Mouse (Mus musculus) erythroid progenitor cell, adult 5-6 weeks (primary cell): Measurements from ENCODE around the gene Mras. TPM values are rescaled to one million over a fixed set of nuclear protein-coding genes. Genes with fewer than 3 reads are reported as not detected.

ENCODE experiments used
- ATAC-seq: replicated peaks from 2 replicates; pipeline ENCODE4 v1.8.0; 2016; ENCODE audit warnings: moderate number of reproducible peaks, mild to moderate bottlenecking, moderate TSS enrichment, inconsistent platforms; ENCODE audit not compliant: poor library complexity, low FRiP score, severe bottlenecking
- total RNA-seq, 2 experiments: library from RNA; stranded (forward) in 1 of 2; stranded (reverse) in 1 of 2; fragments of 150-400 nt in 1 of 2; fragments of 186-747, 209-891 nt in 1 of 2; gene quantifications; 2 replicates each; pipeline versions ENCODE4 v1.2.3 to v1.2.4; 2015 to 2017; ENCODE audit warnings: low replicate concordance in 2 of 2

The Mras gene
- total RNA-seq, 2 experiments from 2014 or later: 0.08 to 14.3 TPM

DNA sequence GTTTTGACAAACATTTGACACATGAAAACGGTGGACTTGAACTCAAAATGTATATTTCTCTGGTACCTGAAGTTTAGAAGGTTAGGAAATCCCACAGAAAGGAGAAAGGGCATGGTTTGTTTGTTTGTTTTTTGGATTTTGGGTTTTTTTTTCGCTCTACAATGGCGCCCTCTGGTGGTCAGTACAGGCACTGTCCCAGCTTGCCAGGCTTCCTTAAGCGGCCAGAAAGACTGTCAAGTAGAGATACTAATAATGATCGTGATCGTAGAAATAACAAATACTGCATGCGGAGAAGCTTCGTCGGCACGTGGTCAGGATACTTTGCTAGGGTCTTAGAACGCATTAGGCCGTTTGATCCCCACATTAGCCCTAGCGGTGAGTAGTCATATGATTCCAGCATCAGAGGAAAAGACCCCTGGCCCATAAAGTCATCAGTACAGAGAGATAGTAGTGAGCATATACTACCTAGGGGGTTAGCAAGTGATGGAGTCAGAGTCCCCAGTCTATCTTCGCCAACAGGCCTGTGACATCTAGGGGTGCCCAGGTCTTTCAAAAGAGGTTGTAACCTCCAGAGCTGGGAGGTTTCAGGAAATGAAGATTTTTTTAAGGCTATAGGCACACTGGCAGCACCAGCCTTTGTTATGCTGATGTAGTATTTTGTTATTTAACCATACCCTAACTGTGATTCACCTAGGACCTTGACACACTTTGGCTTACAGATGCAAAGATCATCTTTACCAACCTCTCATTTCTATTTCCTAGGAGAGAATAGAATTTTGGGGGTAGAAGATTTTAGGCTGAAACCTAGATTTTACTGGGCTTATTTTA is 60.4 kb downstream of the Mras start:
- ATAC-seq: 0 out of 2 replicates have a peak, but pooled peaks have one; percentile 42

DNA sequence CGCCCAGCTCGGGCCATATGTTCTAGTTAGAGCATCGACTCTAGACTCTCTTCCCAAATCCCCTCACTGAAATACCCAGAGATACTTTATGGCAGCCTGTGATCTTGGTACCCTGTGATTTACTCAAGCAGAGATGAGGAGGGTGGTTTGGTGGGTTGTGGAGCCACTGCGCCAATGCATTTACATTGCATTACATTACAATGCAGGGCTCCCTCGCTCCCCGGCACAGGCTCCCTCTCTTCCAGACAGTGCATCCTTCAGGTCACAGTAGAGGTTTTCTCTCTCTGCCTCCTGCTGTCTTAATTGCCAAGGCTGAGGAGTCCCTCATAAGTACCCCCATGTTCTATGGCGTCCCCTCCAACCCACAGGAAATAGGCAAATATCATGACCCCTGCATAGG is 68.8 kb downstream of the Mras start:
- no peak for ATAC-seq

DNA sequence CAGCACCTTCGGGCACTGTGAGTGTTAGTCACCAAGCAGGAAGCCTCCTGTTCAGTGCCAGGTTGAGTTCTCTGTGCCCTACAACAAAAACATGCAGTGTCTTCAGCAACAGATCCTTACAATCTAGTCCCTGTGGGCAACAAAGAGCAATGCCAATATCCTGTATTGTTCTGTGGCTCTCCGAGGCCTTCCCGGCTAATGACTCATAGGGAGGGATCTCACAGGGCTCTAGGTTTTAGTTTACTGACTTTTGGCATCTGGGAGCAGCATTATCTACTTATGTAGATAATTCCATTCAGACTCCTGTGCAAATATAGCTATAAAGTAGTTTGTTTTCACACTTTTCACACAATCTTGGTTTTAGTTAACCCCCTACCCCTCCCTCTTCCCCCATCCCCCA is 71.3 kb downstream of the Mras start:
- ATAC-seq: no peak

DNA sequence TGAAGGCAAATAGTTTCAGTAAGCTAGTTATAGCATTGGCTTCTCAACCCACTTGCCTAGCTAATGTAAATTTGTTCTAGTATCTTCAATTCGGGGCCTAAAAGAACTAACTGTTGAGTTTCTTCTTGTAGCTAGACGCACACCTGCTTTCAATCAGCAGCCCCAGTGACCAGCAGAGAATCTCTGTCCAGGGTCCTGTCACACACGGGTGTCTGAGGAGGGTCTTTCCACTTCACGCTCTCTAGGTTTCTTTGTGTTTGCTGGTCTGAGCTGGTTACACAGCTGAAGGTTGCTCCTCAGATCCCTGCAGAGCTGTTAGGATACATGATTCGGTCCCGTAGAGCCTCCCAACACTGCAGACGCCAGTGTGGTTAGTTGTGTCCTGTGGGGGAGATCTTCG is 74.1 kb downstream of the Mras start:
- no peak for ATAC-seq

DNA sequence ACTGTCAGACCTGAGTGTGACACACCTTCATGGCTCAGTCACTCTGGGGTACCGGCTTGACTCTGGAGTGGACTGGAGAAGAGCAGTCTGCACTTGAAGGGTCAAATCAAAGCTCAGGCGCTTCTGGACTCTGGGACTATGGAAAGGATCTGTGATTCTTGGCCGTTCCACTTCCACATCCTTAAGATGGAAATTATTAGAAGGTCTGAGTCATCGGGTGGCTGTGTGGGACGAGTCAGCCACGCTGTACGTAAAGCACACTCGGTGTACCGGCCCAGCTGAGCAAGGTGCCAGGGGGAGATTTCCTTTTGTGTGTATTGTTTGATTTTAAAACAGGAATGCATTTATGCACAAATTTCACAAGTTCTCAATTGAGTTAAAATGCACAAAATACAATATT is 75.2 kb downstream of the Mras start:
- no peak for ATAC-seq

DNA sequence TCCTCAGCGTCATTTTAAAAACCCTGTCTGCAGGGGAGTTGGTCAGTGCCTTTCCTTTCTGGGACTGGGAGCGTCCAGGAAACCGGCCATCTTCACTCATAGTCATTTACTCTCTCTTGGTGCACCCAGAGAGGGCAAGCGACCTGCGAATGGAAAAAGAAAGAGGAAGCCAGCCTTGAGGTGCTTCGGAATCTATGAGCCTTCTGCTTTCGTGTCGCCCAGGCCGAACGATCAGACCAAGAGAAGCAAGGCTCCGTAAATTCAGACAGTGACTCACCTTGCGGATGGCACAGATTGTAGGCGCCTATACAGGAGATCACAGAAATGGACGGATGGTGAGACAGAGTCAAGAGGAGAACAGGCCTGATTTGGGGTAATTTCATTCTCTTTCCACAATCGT is 78.2 kb downstream of the Mras start:
- no peak for ATAC-seq

DNA sequence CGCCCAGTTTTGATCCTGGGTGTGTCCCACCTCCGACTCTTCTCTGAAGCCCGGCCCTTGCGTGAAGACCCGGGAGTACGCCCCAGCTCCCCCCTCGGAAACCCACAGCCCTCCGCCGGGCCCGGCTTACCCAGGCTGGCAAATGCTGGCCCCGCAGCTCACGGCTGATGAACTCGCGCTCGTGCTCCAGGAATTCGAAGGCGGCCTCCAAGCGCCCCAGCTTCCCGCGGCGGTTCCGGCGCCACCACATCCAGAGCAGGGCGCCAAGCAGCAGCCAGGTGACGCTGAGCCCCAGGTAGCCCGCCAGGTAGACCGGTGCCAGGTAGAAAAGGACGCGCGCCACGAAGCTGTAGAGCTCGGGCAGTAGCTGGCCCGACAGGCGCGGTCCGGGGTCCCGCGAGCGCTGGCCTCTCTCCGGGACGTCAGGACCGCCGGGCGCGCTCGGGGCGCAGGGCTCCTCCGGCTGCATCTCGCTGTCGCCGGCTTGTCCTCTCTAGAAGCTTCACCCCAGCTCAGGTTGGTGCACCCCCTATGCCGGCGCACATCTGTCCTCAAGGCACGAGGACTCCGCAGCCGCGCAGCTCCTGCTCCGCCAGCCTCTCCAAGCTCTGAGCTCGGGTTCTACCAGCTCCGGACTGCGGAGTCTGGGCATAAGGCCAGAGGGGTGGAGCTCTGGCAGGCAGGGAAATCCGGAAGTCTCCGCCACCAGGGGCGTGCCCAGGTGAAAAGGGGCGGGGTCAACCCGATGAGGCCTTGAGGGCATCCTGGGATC is 79.1 kb downstream of the Mras start, which contains the start of gene Esyt3:
Esyt3 (minus strand) TSS at position 637 of the 772 bp plus-strand sequence.
- ATAC-seq: no peak; the same call in 1 of the 2 replicates

DNA sequence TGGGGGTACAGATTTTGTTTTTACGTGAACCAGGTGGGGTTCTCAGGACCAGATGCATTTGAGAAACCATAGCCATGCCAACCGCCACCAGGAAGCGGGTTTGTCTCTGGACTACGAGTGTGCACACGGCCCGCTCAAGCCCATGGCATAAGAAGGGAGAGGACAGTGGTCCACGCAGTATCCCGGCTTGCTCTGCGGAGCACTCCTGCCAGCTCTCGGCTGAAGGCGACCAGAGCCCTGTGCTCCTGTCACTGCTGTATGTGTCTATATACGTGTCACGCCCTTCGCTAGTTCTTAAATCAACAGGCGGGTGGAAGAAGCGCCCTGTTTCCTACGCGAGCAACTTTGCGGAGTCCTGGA is 79.6 kb downstream of the Mras start:
- ATAC-seq: no peak

DNA sequence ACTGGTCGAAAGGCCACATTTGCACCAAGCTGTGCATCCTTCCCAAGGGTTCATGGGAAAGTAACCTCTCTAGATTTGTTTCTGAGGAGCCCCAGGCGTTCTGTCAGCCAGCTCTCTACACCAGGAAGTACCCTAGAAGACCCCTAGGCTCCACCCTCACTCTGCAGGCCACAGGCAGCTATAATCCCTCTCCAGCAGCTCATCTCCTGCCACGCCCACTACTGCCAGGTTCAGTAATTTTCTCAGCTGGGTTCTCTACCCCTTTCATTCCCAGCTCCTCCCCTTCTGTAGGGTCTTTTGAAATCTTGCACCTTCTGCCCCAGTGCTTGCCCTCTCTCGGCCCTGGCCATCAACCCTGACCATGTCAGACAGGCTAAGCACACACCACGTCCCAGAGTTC is 81.2 kb downstream of the Mras start:
- ATAC-seq: no peak

DNA sequence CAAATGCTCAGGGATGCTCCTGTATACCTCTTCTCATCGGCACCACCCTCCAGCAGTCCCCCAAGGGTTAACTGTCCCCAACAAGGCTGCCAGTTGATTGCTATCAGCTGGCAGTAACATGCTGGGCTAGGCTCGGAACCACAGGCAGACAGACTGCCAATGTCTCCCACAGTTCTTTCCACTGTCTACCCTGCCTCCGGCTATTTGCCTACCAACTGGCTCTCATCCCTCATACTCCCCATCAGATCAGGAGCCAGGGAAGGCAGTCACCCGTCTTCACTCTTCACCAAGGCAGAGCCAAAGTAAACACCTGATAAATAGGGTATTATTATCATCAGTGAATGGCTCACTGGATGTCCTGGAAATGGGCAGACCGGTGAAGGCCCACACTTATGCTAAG is 82.4 kb downstream of the Mras start:
- no peak for ATAC-seq

DNA sequence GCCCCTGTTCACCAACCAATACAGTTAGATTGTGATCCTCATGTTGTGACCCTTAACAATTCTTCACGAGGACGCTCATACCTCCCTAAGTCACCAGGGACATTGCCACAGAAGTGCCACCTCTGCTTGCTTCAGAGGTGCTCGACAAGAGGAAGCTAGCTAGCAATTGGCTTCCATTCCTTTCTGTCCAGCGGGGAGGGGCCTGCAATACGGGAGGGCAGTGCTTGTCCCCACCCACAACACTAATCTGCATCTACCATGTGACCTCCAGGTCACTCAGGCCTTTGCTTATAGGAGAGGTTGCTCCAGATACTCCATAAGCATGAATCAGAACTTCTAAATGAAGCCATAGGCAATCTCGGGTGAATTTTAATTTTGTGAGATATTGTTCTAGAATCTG is 83.8 kb downstream of the Mras start:
- ATAC-seq: no peak

DNA sequence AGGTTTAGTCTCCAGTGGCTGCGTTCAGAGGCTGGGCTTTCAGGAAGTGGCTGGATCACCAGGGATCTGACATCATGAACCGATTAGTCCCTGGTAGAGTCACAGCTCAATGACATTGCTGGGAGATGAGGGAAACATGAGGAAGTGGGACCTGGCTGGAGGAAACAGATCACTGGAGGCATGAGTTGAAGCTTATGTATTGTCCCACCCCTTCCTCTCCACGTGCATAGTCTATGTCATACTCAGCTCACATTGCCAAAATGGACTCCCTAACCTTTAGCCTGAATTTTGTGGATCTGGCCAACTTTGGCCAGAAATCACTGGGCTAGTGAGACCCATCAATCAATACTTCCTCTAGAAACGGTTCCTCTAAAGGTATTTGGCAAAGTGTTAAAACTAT is 84.2 kb downstream of the Mras start:
- no peak for ATAC-seq

DNA sequence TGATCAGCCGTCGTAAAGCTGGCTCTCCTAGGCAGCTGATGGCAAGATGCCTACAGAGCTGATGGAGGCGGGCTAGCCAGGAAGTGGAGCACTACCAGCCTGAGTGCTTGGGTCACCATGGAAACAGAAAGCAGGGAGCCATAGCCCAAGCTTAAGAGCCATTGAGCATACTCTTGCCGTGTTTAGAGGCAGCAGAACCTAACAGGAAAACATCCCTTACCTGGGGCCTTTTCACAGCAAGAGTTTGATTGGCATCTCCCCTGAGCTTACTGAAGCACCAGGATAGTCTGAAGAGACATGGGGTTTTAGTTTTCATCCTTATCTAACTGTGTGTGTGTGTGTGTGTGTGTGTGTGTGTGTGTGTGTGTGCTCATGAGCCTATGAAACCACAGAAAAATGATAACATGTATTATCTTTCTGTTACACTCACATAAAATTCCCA is 91.8 kb downstream of the Mras start:
- ATAC-seq: no peak

DNA sequence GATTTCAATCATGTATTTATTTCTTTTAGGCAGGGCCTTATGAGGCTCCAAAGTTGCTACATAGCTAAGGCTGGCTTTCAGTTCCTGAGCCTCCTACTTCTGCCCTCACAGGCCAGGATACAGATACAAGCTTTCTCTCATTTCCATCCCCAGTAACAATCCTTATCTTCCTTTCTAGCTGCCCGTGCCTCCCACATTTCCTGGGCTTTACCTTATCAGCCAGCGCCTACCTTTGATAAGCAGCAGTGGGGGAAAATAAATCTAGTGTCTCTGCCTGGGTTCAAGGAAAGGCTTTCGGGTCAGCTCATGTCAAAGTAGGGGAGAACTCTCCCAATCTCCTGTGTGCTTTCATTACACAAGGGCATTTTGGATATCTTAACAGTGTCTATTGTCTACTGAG is 95.6 kb downstream of the Mras start:
- no peak for ATAC-seq

DNA sequence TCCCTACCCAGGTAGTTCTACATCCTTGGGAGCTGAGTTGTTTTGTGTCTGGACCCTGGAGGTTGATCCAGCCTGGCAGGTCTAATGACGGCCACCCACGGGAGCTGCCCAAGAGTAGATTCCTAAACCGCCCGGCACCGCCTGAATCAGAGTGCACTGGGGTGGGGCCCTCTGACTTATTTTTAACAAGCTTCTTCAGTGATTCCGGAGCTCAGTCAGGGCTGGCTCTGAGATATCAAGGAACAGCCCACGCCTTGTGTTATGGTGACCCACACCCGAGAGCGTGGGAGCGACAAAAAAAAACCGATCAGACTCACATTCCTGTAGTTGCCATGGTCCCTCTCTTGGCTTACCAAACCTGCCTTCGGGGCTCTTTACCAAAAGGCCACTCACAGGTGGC is 97.1 kb downstream of the Mras start:
- ATAC-seq: no peak

DNA sequence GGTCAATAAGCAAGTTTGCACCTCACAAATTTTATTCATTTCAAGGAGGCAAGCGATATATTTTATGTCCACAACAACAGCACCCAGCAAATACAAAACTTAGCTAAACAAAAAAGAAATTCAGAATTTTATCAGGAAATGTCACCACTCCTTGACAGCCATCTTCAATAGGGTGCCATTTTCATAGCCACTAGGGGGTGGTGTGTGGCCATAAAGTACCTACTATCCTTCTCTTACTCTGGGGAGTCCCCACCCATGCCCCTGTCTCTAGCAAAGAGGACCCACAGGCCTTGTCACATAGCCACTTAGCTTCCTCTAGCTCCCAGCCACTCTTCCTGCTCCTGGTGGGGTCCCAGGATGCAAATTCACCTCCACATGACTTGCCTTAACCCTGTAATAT is 98.0 kb downstream of the Mras start:
- no peak for ATAC-seq

DNA sequence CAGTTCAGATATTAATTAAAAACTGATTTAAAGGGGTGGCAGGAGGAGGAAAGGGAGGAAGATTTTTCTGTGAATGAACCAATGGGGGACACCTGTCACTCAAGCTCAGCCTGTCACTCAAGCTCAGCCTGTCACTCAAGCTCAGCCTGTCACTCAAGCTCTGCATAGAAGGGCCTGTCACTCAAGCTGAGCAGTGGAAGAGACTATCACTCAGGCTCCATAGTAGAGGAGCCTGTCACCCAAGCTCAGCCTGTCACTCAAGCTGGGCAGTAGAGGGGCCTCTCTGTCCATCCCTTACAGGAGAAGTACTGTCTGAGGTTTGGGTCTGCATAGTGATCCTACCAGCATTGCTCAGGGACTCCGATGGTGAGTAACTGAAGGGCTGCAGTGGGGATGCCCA is 98.9 kb downstream of the Mras start:
- ATAC-seq: no peak

DNA sequence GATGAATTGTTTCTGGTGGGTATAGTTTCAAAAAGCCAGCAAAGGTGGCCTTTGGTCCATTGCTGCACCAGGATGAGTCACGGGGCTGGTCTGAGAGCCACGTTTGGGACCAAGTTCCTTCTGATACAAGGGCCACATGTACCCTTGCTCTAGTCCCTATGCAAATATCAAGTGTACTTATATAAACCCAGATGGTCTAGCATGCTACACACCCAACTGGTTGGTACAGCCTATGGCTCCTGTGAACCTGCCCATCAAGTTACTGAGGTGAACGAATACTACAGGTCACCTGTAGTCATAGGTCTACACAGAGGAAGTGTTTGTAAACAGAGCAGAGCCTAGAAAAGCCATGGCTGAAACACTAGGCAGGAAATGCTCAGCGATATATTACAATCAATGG is 100.6 kb downstream of the Mras start:
- ATAC-seq: no peak
